Mouse (Mus musculus): ENCODE results near the gene Lins1. TPM values are rescaled to one million over a fixed set of nuclear protein-coding genes. Genes with fewer than 3 reads are reported as not detected.

Lins1 gene
- total RNA-seq (2023; ENCODE audit: inconsistent age): 6.6 to 11.0 TPM (median 9.8 TPM) in 4 replicates

GRCm38 (mm10) chr7:66689620-66690360 lies at the start of gene Lins1:
Gene Lins1, plus strand, starts transcription at chr7:66689889.

DNA sequence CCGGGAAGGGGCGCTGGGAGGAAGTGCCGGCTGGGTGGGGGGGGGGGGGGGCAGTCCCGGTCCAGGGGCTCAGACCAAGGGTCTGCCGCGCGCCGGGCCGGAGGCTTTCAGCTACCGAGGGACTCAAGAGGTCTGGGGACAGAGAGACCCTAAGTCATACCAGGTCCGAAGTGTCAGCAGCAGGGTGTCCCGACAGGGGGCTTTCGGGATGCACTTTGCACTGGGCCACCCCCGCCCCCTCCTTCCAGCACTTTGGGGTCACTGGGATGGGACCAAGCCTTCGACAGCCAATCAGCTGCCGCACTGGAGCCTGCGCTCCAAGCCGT lies 432 bp upstream of the Lins1 start, which contains the start of gene Asb7:
Gene Asb7 (minus strand): TSS at position 303 of the 326 bp plus-strand sequence.

GRCm38 (mm10) chr7:66743377-66743781 lies 53.7 kb downstream of the Lins1 start, which contains the start of gene Cers3:
Gene Cers3, plus strand, starts transcription at chr7:66743504.

Other genes starting within 250 kb of the Lins1 start
- gene Asb7, start 293 bp upstream of the Lins1 start, total RNA-seq (2023; ENCODE audit: inconsistent age): 11.5 to 19.9 TPM (median 14.8 TPM) in 4 replicates
- not detected in 4 replicates for gene Cers3, start 53.6 kb downstream of the Lins1 start, total RNA-seq (2023; ENCODE audit: inconsistent age)
- gene Adamts17, start 149.8 kb downstream of the Lins1 start, total RNA-seq (2023; ENCODE audit: inconsistent age): 0.21 to 1.1 TPM in 2 of 4 replicates, not detected in the others